Mouse (Mus musculus): ENCODE data around the gene Arl8b. TPM values are rescaled to one million over a fixed set of nuclear protein-coding genes. Genes with fewer than 3 reads are reported as not detected.

Gene Arl8b
- polyA plus RNA-seq (2012; rRNA removed), result 6.3 and 9.6 TPM in 2 replicates

GRCm38 (mm10) chr6:108782526-108783183, at the start of gene Arl8b:
Gene Arl8b, plus strand, starts transcription at chr6:108783099.
- WGBS, result 9% methylated on average over 36 of the region's 36 CpGs
- H3K4me3 ChIP-seq (ENCODE audit: low read depth, low read length), result peak within 1 kb of the TSS; percentile 99

GRCm38 (mm10) chr6:108735910-108736750, 46.8 kb upstream of the Arl8b start:
- H3K36me3 ChIP-seq (ENCODE audit: control insufficient read depth, insufficient read depth, low read length), result no peaks in the 10 kb centered on the region
- no peak for TF ChIP-seq POLR2A (IDR thresholded peaks at IDR 0.05; ENCODE audit: low read depth, low read length)
- H3K4me3 ChIP-seq (ENCODE audit: low read depth, low read length), result no peak overlapping the region
- 51% methylated on average over 9 of the region's 9 CpGs for WGBS
- H3K4me1 ChIP-seq (ENCODE audit: control insufficient read depth, insufficient read depth, insufficient read length, low read length), result no peaks in the 10 kb centered on the region
- H3K27me3 ChIP-seq (ENCODE audit: control insufficient read depth, insufficient read depth, low read length), result no peaks in the 10 kb centered on the region
- no peak overlapping the region for H3K27ac ChIP-seq (ENCODE audit: insufficient read depth, low read depth, low read length)

More at GRCm38 (mm10) chr6:108782526-108783183, at the start of gene Arl8b:
- peak; percentile 87 for TF ChIP-seq CTCF (IDR thresholded peaks at IDR 0.05; ENCODE audit: extremely low read depth, insufficient read length, insufficient replicate concordance, low read depth, low read length)
- TF ChIP-seq POLR2A (IDR thresholded peaks at IDR 0.05; ENCODE audit: low read depth, low read length), result peak; percentile 83
- Histone ChIP-seq H3K27ac (ENCODE audit: insufficient read depth, low read depth, low read length) (peak within 1 kb of the TSS; percentile 76), H3K36me3 (ENCODE audit: control insufficient read depth, insufficient read depth, low read length) (no peaks in the 10 kb centered on the region), H3K27me3 (ENCODE audit: control insufficient read depth, insufficient read depth, low read length) (no peaks in the 10 kb centered on the region), H3K4me1 (ENCODE audit: control insufficient read depth, insufficient read depth, insufficient read length, low read length) (peaks cover 16% of the 10 kb centered on the region; the same call in 1 of the 2 replicates)

- H3K27ac ChIP-seq (ENCODE audit: insufficient read depth, low read depth, low read length), result no peak overlapping the region
- 47% methylated on average over 9 of the region's 9 CpGs for WGBS
- H3K27me3 ChIP-seq (ENCODE audit: control insufficient read depth, insufficient read depth, low read length), result no peaks in the 10 kb centered on the region
- TF ChIP-seq CTCF (IDR thresholded peaks at IDR 0.05; ENCODE audit: extremely low read depth, insufficient read length, insufficient replicate concordance, low read depth, low read length), result no peak
- TF ChIP-seq POLR2A (IDR thresholded peaks at IDR 0.05; ENCODE audit: low read depth, low read length), result no peak
- no peak overlapping the region for H3K4me3 ChIP-seq (ENCODE audit: low read depth, low read length)
- no peaks in the 10 kb centered on the region for H3K4me1 ChIP-seq (ENCODE audit: control insufficient read depth, insufficient read depth, insufficient read length, low read length)
- no peaks in the 10 kb centered on the region for H3K36me3 ChIP-seq (ENCODE audit: control insufficient read depth, insufficient read depth, low read length)
Observed at GRCm38 (mm10) chr6:108738463-108739203, 44.3 kb upstream of the Arl8b start.

GRCm38 (mm10) chr6:108740579-108740978, 42.3 kb upstream of the Arl8b start:
- Histone ChIP-seq H3K4me1 (ENCODE audit: control insufficient read depth, insufficient read depth, insufficient read length, low read length) (no peaks in the 10 kb centered on the region), H3K36me3 (ENCODE audit: control insufficient read depth, insufficient read depth, low read length) (no peaks in the 10 kb centered on the region), H3K27ac (ENCODE audit: insufficient read depth, low read depth, low read length) (no peak overlapping the region), H3K4me3 (ENCODE audit: low read depth, low read length) (no peak overlapping the region), H3K27me3 (ENCODE audit: control insufficient read depth, insufficient read depth, low read length) (no peaks in the 10 kb centered on the region)
- 67% methylated on average over 4 of the region's 4 CpGs for WGBS
- TF ChIP-seq POLR2A (IDR thresholded peaks at IDR 0.05; ENCODE audit: low read depth, low read length), result no peak
- TF ChIP-seq CTCF (IDR thresholded peaks at IDR 0.05; ENCODE audit: extremely low read depth, insufficient read length, insufficient replicate concordance, low read depth, low read length), result no peak

DNA sequence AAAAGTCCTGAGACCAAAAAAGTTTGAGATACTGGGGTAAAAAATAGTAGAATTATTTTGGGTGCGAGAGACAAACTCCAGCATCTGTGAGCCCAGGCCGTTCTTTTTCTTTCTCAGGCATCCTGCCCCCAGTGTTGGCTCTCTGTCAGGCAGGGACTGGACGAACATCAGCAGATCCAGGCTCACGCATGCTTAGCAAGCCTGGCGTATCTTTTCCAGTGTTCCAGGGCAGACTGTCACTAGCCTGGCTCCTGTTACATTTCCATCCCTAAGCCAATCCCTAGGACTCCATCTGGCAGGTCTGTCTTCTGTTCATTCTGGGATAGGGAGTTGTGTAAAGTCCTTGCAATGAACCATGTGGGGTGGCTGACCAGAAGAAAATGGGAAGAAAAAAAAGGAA, 39.2 kb upstream of the Arl8b start:
- Histone ChIP-seq H3K4me1 (ENCODE audit: control insufficient read depth, insufficient read depth, insufficient read length, low read length) (peaks cover 3% of the 10 kb centered on the region; the same call in 1 of the 2 replicates), H3K4me3 (ENCODE audit: low read depth, low read length) (no peak overlapping the region), H3K36me3 (ENCODE audit: control insufficient read depth, insufficient read depth, low read length) (no peaks in the 10 kb centered on the region), H3K27ac (ENCODE audit: insufficient read depth, low read depth, low read length) (no peak overlapping the region), H3K27me3 (ENCODE audit: control insufficient read depth, insufficient read depth, low read length) (no peaks in the 10 kb centered on the region)
- WGBS, result 83% methylated on average over 5 of the region's 5 CpGs
- TF ChIP-seq POLR2A (IDR thresholded peaks at IDR 0.05; ENCODE audit: low read depth, low read length) (no peak), CTCF (IDR thresholded peaks at IDR 0.05; ENCODE audit: extremely low read depth, insufficient read length, insufficient replicate concordance, low read depth, low read length) (no peak)

DNA sequence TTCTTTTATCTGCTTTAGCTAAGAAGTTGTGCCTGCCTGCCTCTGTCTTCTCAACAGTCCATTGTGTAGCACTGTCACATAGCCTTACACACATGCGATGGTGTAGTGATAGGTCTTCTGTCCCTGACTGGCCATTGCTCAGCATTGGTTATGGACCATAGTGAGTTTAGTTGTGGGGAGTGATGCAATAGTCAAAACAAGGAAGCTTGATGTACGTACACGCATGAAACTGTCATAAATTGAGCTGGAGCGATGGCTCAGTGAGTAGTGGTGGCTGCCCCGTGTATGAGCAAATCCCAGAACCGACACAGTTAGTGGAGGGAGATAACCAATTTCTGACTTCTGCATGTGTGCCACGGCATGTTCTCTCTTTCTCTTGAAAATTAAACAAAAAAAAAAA, 31.6 kb upstream of the Arl8b start:
- no peak for TF ChIP-seq POLR2A (IDR thresholded peaks at IDR 0.05; ENCODE audit: low read depth, low read length)
- no peak for TF ChIP-seq CTCF (IDR thresholded peaks at IDR 0.05; ENCODE audit: extremely low read depth, insufficient read length, insufficient replicate concordance, low read depth, low read length)
- WGBS, result 78% methylated on average over 7 of the region's 7 CpGs
- Histone ChIP-seq H3K36me3 (ENCODE audit: control insufficient read depth, insufficient read depth, low read length) (no peaks in the 10 kb centered on the region), H3K4me1 (ENCODE audit: control insufficient read depth, insufficient read depth, insufficient read length, low read length) (peaks cover 3% of the 10 kb centered on the region; the same call in 1 of the 2 replicates), H3K4me3 (ENCODE audit: low read depth, low read length) (no peak overlapping the region), H3K27ac (ENCODE audit: insufficient read depth, low read depth, low read length) (no peak overlapping the region), H3K27me3 (ENCODE audit: control insufficient read depth, insufficient read depth, low read length) (no peaks in the 10 kb centered on the region)
